ENCODE assay signal across 33 mouse cellular contexts in the genomic region with DNA sequence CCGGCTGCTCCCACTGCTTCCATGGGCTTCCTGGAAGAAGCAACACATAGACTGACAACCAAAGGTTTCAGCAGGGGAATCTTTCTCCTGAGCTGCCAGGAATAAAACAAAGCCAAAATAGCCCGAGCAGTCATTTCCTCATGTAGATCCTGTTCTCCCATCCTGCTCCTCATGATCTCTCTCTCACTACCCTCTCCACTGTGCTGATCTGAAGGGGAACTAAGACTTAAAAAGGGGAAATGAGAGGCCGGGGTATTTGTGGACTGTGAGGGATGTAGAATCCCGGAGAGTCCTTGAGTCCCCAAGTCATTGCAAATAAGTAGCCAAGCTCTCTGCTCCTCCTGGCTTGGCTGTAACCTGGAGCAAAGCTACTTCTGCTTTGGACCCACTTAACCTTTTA. TPM values are rescaled to one million over a fixed set of nuclear protein-coding genes. Genes with fewer than 3 reads are reported as not detected.
DNase-seq lines count a peak whose midpoint lies in the region; ATAC-seq and TF ChIP-seq lines count a peak whose summit lies in the region.
"Had no signal": no experiment of that assay in that cellular context is flagged by ENCODE, and none has a peak within 500 bp of the region (broad histone marks: within the 10 kb centered on the region; RNA-seq: fewer than 3 reads in every experiment).

No protein-coding gene starts in this region.

- TF ChIP-seq EP300 in liver, postnatal 0 days (IDR thresholded peaks at IDR 0.05; ENCODE audit: low read depth): no peak

- H3K4me1 ChIP-seq in liver, adult 2 months (ENCODE audit: control insufficient read depth, insufficient read depth, low read length): 0 out of 2 replicates have a peak, but pooled peaks cover 4% of the 10 kb centered on the region
- peaks cover 8% of the 10 kb centered on the region for H3K4me1 ChIP-seq in liver, postnatal 0 days (ENCODE audit: insufficient read depth)
- H3K4me1 ChIP-seq in midbrain, embryonic 15.5 days: peaks cover 6% of the 10 kb centered on the region
- H3K4me1 ChIP-seq: stomach, embryonic 15.5 days had no signal

- no peak for TF ChIP-seq CTCF in liver, adult 2 months (IDR thresholded peaks at IDR 0.05; ENCODE audit: low read depth, low read length)
- no peak for TF ChIP-seq CTCF in liver, postnatal 0 days (IDR thresholded peaks at IDR 0.05; ENCODE audit: low read depth)

- H3K9ac ChIP-seq in liver, adult 2 months (ENCODE audit: low read depth, low read length): no peak overlapping the region
- H3K9ac ChIP-seq in liver, postnatal 0 days (replicated peaks): no peak overlapping the region
- no peak overlapping the region for H3K9ac ChIP-seq in midbrain, embryonic 15.5 days
- H3K9ac ChIP-seq: embryonic facial prominence, embryonic 12.5 days; heart, embryonic 15.5 days; hindbrain, embryonic 14.5 days; limb, embryonic 12.5 days; neural tube, embryonic 13.5 days; stomach, embryonic 15.5 days had no signal

- no peaks in the 10 kb centered on the region for H3K27me3 ChIP-seq in liver, adult 2 months (ENCODE audit: control insufficient read depth, insufficient read depth, low read length)
- no peaks in the 10 kb centered on the region for H3K27me3 ChIP-seq in liver, postnatal 0 days (ENCODE audit: insufficient read depth, low read length)
- no peaks in the 10 kb centered on the region for H3K27me3 ChIP-seq in splenic B cell, adult 2 months (ENCODE audit: control insufficient read depth, insufficient read depth, low read length, poor library complexity, severe bottlenecking)
- no peaks in the 10 kb centered on the region for H3K27me3 ChIP-seq in midbrain, embryonic 15.5 days (replicated peaks)
- H3K27me3 ChIP-seq: embryonic facial prominence, embryonic 12.5 days; heart, embryonic 15.5 days; limb, embryonic 12.5 days; stomach, embryonic 15.5 days had no signal

- H3K4me2 ChIP-seq in liver, postnatal 0 days (ENCODE audit: low read depth, low read length): no peak overlapping the region
- H3K4me2 ChIP-seq in midbrain, embryonic 15.5 days: no peak overlapping the region
- H3K4me2 ChIP-seq: embryonic facial prominence, embryonic 12.5 days; heart, embryonic 15.5 days; hindbrain, embryonic 14.5 days; limb, embryonic 12.5 days; liver, embryonic 11.5 days; neural tube, embryonic 13.5 days; stomach, embryonic 15.5 days had no signal

- peaks cover 4% of the 10 kb centered on the region; the same call in 1 of the 2 replicates for H3K79me2 ChIP-seq in liver, adult 2 months (ENCODE audit: control insufficient read depth, insufficient read depth, low read length)
- H3K79me2 ChIP-seq in macrophage (ENCODE audit: inconsistent target): peaks cover 5% of the 10 kb centered on the region

- H3K27ac ChIP-seq in liver, adult 2 months (replicated peaks; ENCODE audit: insufficient read depth, low read depth, low read length): no peak overlapping the region
- no peak overlapping the region for H3K27ac ChIP-seq in liver, postnatal 0 days (ENCODE audit: low read depth)
- H3K27ac ChIP-seq in macrophage: peak overlapping the region; percentile 88
- no peak overlapping the region for H3K27ac ChIP-seq in midbrain, embryonic 15.5 days
- H3K27ac ChIP-seq: embryonic facial prominence, embryonic 12.5 days; heart, embryonic 10.5 days; heart, embryonic 15.5 days; hindbrain, embryonic 14.5 days; limb, embryonic 12.5 days; midbrain, embryonic 10.5 days; neural tube, embryonic 13.5 days; stomach, embryonic 15.5 days had no signal

- no peak for TF ChIP-seq POLR2A in liver, adult 2 months (IDR thresholded peaks at IDR 0.05; ENCODE audit: extremely low read depth, insufficient read depth, low read length)

- H3K4me3 ChIP-seq in liver, adult 2 months (ENCODE audit: insufficient read depth, low read depth, low read length): no peak overlapping the region
- H3K4me3 ChIP-seq in liver, postnatal 0 days (ENCODE audit: low read depth, low read length): no peak overlapping the region
- H3K4me3 ChIP-seq in macrophage (ENCODE audit: inconsistent target): no peak overlapping the region
- H3K4me3 ChIP-seq in midbrain, embryonic 15.5 days: no peak overlapping the region
- H3K4me3 ChIP-seq: embryonic facial prominence, embryonic 12.5 days; heart, embryonic 10.5 days; heart, embryonic 15.5 days; limb, embryonic 12.5 days; midbrain, embryonic 10.5 days; neural tube, embryonic 13.5 days; stomach, embryonic 15.5 days had no signal

- 74% methylated on average over 4 of the region's 4 CpGs for WGBS in liver, adult 2 months
- WGBS in liver, postnatal 0 days (ENCODE audit: insufficient replicate concordance): 34% methylated on average over 4 of the region's 4 CpGs
- 17% methylated on average over 4 of the region's 4 CpGs for WGBS in macrophage (ENCODE audit: missing documents)
- 83% methylated on average over 4 of the region's 4 CpGs for WGBS in midbrain, embryonic 15.5 days

- H3K9me3 ChIP-seq in liver, postnatal 0 days (ENCODE audit: low read length): no peaks in the 10 kb centered on the region
- no peaks in the 10 kb centered on the region for H3K9me3 ChIP-seq in midbrain, embryonic 15.5 days
- H3K9me3 ChIP-seq: embryonic facial prominence, embryonic 12.5 days; G1E; heart, embryonic 10.5 days; heart, embryonic 15.5 days; limb, embryonic 12.5 days; midbrain, embryonic 10.5 days; neural tube, embryonic 13.5 days; stomach, embryonic 15.5 days had no signal

- no peak for ATAC-seq in liver, postnatal 0 days
- ATAC-seq in midbrain, embryonic 15.5 days (replicated peaks): no peak
- ATAC-seq: forebrain, embryonic 14.5 days; intestine, postnatal 0 days; Patski had no signal

- peak; percentile 30 for DNase-seq in liver, adult 2 months (ENCODE audit: extremely low read depth, low read depth, low spot score)
- DNase-seq in liver, postnatal 0 days: no peak
- peak; percentile 31 for DNase-seq in brain, adult 2 months (ENCODE audit: low read depth, low spot score)
- peak; percentile 52 for DNase-seq in splenic B cell, adult 2 months (ENCODE audit: low read depth, low spot score)
- no peak for DNase-seq in adrenal gland, postnatal 10 days
- no peak for DNase-seq in left cerebral cortex, adult 9 months (ENCODE audit: low spot score in 2 of 2)
- DNase-seq: adrenal gland, postnatal 25 days; cerebellum, adult 11 months; cerebellum, adult 9-10 months; cerebellum, postnatal 36 days; embryo, embryonic 11 days; gastrocnemius, postnatal 25 days; heart, postnatal 4 days; kidney, adult 9 months; kidney, postnatal 10 days; lung, postnatal 4 days; right cerebral cortex, postnatal 4 days; thymus, postnatal 14 days had no signal

- no peaks in the 10 kb centered on the region for H3K36me3 ChIP-seq in liver, adult 2 months (ENCODE audit: control insufficient read depth, insufficient read depth, low read length)
- H3K36me3 ChIP-seq in liver, postnatal 0 days (replicated peaks; ENCODE audit: insufficient read depth, low read length): no peaks in the 10 kb centered on the region
- H3K36me3 ChIP-seq in macrophage (ENCODE audit: inconsistent target): no peaks in the 10 kb centered on the region
- H3K36me3 ChIP-seq in splenic B cell, adult 2 months (ENCODE audit: control insufficient read depth, insufficient read depth, low read length, poor library complexity, severe bottlenecking): no peaks in the 10 kb centered on the region
- H3K36me3 ChIP-seq in midbrain, embryonic 15.5 days (replicated peaks): no peaks in the 10 kb centered on the region
- H3K36me3 ChIP-seq: embryonic facial prominence, embryonic 12.5 days; G1E; heart, embryonic 10.5 days; heart, embryonic 15.5 days; limb, embryonic 12.5 days; midbrain, embryonic 10.5 days; neural tube, embryonic 13.5 days; stomach, embryonic 15.5 days had no signal

RNA-seq across cellular contexts. Expression of a gene that starts 4.1 kb away (rescaled TPM):
- total RNA-seq in liver, adult 2 months (2014; rRNA removed): 7.0 and 7.9 TPM in 2 replicates
- polyA plus RNA-seq in liver, adult 2 months (2012; rRNA removed): 4.4 and 5.3 TPM in 2 replicates
- polyA plus RNA-seq in liver, postnatal 0 days (2015; fragmentation: Nextera tagmentation; extraction: Ambion mirVana): 3.6 and 3.9 TPM in 2 replicates
- 1,000 to 10,000 TPM in 2 of 26 experiments, 100 to 1,000 TPM in 24; 199 to 1,189 (median 483) TPM for total RNA-seq in macrophage (2018; cell fraction: chromatin; rRNA removed)
- 100 to 1,000 TPM in 21 of 26 experiments, 10 to 100 TPM in 5; 85.0 to 346 (median 154) TPM for total RNA-seq in macrophage (2018; cell fraction: cytosol; rRNA removed)
- 1,000 to 10,000 TPM in 2 of 26 experiments, 100 to 1,000 TPM in 24; 160 to 1,576 (median 497) TPM for total RNA-seq in macrophage (2018; cell fraction: nucleus; rRNA removed)
- polyA plus RNA-seq in macrophage (2018): 40.8 to 61.3 TPM (median 52.2 TPM) in 3 replicates
- total RNA-seq in adrenal gland, postnatal 10 days (2021): 10 to 100 TPM; 27.4 to 28.4 TPM
- polyA plus RNA-seq in midbrain, embryonic 15.5 days (2015; fragmentation: Nextera tagmentation; extraction: Ambion mirVana): 11.3 and 11.6 TPM in 2 replicates

Comparison
In these comparisons a context has a peak if more than half of its experiments do, and no peak if none do; other contexts are left out.
1. DNase-seq: peak in liver, adult 2 months (single experiment), brain, adult 2 months (single experiment) and splenic B cell, adult 2 months (single experiment); none in liver, postnatal 0 days (single experiment), adrenal gland, postnatal 10 days (single experiment) and left cerebral cortex, adult 9 months (0 of 2).